In the genomic region with DNA sequence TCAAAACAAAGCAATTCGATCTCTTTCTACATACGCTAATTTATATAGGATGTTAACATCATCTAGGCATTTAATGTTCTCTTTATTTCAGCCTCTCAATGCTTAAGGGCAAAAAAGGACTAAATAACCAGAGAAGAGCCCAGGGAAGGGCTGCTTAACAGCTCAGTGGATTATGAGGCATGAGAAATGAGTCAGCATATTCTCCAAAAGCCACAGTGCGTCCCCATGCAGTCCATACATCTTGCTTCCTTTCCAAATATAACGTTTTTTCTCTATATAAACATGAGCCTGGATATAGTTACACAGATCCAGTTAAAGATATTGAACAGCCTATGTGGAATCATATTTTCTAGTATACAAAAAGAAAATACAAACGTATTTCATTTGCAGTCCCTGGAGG, we compare ENCODE assay signal across 23 mouse cellular contexts.
DNase-seq lines count a peak whose midpoint lies in the region; ATAC-seq and TF ChIP-seq lines count a peak whose summit lies in the region.
"Had no signal": no experiment of that assay in that cellular context is flagged by ENCODE, and none has a peak within 500 bp of the region (broad histone marks: within the 10 kb centered on the region; RNA-seq: fewer than 3 reads in every experiment).

No protein-coding gene starts in this region.

- DNase-seq in 3T3-L1 (ENCODE audit: low read depth, low spot score): peak; percentile 16
- DNase-seq in MEL (ENCODE audit: low read depth, low spot score): peak; percentile 42
- DNase-seq in R1 (ENCODE audit: low read depth, low spot score): peak; percentile 8
- no peak for DNase-seq in limb, embryonic 10.5 days (ENCODE audit: low spot score)
- DNase-seq in urinary bladder, postnatal 10 days (ENCODE audit: low spot score): no peak
- no peak for DNase-seq in layer of hippocampus, adult 18-20 months (ENCODE audit: low spot score in 2 of 2)
- DNase-seq: adrenal gland, adult 2 months; adrenal gland, postnatal 14 days; cerebellum, adult 11-12 months; cerebellum, adult 8-10 months; cerebellum, postnatal 36 days; gastrocnemius, postnatal 25 days; heart, adult 2 months; kidney, adult 11 months had no signal

- no peak for TF ChIP-seq CTCF in MEL (IDR thresholded peaks at IDR 0.05 in 2 of 3, conservative IDR thresholded peaks at IDR 0.05 in 1 of 3; ENCODE audit: control insufficient read depth in 1 of 3, insufficient read depth in 1 of 3, low read depth in 2 of 3, low read length in 3 of 3, poor library complexity in 1 of 3, severe bottlenecking in 1 of 3)
- TF ChIP-seq CTCF in intestine, postnatal 0 days (IDR thresholded peaks at IDR 0.05; ENCODE audit: low read depth): no peak

- H3K36me3 ChIP-seq in MEL (ENCODE audit: control insufficient read depth in 1 of 2, insufficient read depth in 2 of 2, low read length in 2 of 2): peaks cover 0 to 6% of the 10 kb centered on the region in 2 experiments; a peak in 2 of 4 replicates
- no peaks in the 10 kb centered on the region for H3K36me3 ChIP-seq in intestine, postnatal 0 days (ENCODE audit: control insufficient read depth, insufficient read depth)
- no peaks in the 10 kb centered on the region for H3K36me3 ChIP-seq in limb, embryonic 10.5 days
- H3K36me3 ChIP-seq: forebrain, embryonic 12.5 days; forebrain, embryonic 15.5 days; G1E; hindbrain, embryonic 12.5 days; hindbrain, embryonic 15.5 days had no signal

- H3K9ac ChIP-seq in MEL (ENCODE audit: control insufficient read depth, low read depth, low read length, poor library complexity, severe bottlenecking): no peak overlapping the region
- no peak overlapping the region for H3K9ac ChIP-seq in intestine, postnatal 0 days (ENCODE audit: low read depth, low read length)
- H3K9ac ChIP-seq: forebrain, embryonic 12.5 days; forebrain, embryonic 15.5 days; hindbrain, embryonic 12.5 days; hindbrain, embryonic 15.5 days had no signal

- no peak for TF ChIP-seq EP300 in MEL (IDR thresholded peaks at IDR 0.05; ENCODE audit: low read depth in 1 of 2, low read length in 2 of 2)

- no peaks in the 10 kb centered on the region for H3K4me1 ChIP-seq in MEL (ENCODE audit: control insufficient read depth in 1 of 2, insufficient read depth in 2 of 2, low read length in 2 of 2)
- H3K4me1 ChIP-seq in intestine, postnatal 0 days (replicated peaks; ENCODE audit: control insufficient read depth, insufficient read depth, low read length): no peaks in the 10 kb centered on the region
- H3K4me1 ChIP-seq in limb, embryonic 10.5 days: no peaks in the 10 kb centered on the region
- H3K4me1 ChIP-seq: forebrain, embryonic 12.5 days; forebrain, embryonic 15.5 days; heart, embryonic 10.5 days; hindbrain, embryonic 12.5 days had no signal

- no peak overlapping the region for H3K4me2 ChIP-seq in intestine, postnatal 0 days (replicated peaks; ENCODE audit: low read depth)
- H3K4me2 ChIP-seq: forebrain, embryonic 12.5 days; forebrain, embryonic 15.5 days; hindbrain, embryonic 12.5 days; hindbrain, embryonic 15.5 days had no signal

- no peak overlapping the region for H3K4me3 ChIP-seq in MEL (ENCODE audit: control insufficient read depth in 1 of 2, insufficient read depth in 1 of 2, low read depth in 2 of 2, low read length in 2 of 2)
- no peak overlapping the region for H3K4me3 ChIP-seq in intestine, postnatal 0 days (ENCODE audit: low read depth, low read length)
- H3K4me3 ChIP-seq in limb, embryonic 10.5 days: no peak overlapping the region
- H3K4me3 ChIP-seq: forebrain, embryonic 12.5 days; forebrain, embryonic 15.5 days; heart, adult 2 months; heart, embryonic 10.5 days; hindbrain, embryonic 12.5 days; hindbrain, embryonic 15.5 days had no signal

- no peaks in the 10 kb centered on the region for H3K79me2 ChIP-seq in MEL (ENCODE audit: control insufficient read depth, insufficient read depth, low read length, poor library complexity)

- 76% methylated on average over 5 of the region's 5 CpGs for WGBS in intestine, postnatal 0 days
- 89% methylated on average over 5 of the region's 5 CpGs for WGBS in limb, embryonic 10.5 days

- peak; percentile 68 for ATAC-seq in erythroid progenitor cell, adult 5-6 weeks (replicated peaks; ENCODE audit: low FRiP score, poor library complexity, severe bottlenecking)
- ATAC-seq in intestine, postnatal 0 days: no peak
- ATAC-seq: forebrain, embryonic 15.5 days had no signal

- H3K27me3 ChIP-seq in MEL (ENCODE audit: control insufficient read depth in 1 of 2, insufficient read depth in 2 of 2, low read length in 2 of 2): no peaks in the 10 kb centered on the region
- no peaks in the 10 kb centered on the region for H3K27me3 ChIP-seq in intestine, postnatal 0 days (replicated peaks; ENCODE audit: control insufficient read depth, insufficient read depth, low read length)
- H3K27me3 ChIP-seq in limb, embryonic 10.5 days (ENCODE audit: low read depth, poor library complexity, severe bottlenecking): no peaks in the 10 kb centered on the region
- H3K27me3 ChIP-seq: forebrain, embryonic 12.5 days; forebrain, embryonic 15.5 days; hindbrain, embryonic 12.5 days; hindbrain, embryonic 15.5 days; Patski had no signal

- TF ChIP-seq RAD21 in MEL (IDR thresholded peaks at IDR 0.05; ENCODE audit: low read depth, low read length): no peak

- no peak overlapping the region for H3K27ac ChIP-seq in MEL (ENCODE audit: control insufficient read depth, low read depth, low read length)
- no peak overlapping the region for H3K27ac ChIP-seq in intestine, postnatal 0 days (ENCODE audit: low read depth, low read length)
- no peak overlapping the region for H3K27ac ChIP-seq in limb, embryonic 10.5 days
- H3K27ac ChIP-seq: forebrain, embryonic 12.5 days; forebrain, embryonic 15.5 days; heart, adult 2 months; heart, embryonic 10.5 days; hindbrain, embryonic 12.5 days; hindbrain, embryonic 15.5 days had no signal

- no peak for TF ChIP-seq POLR2A in MEL (IDR thresholded peaks at IDR 0.05; ENCODE audit: control insufficient read depth in 1 of 2, insufficient read depth in 1 of 2, low read depth in 1 of 2, low read length in 2 of 2, poor library complexity in 1 of 2)

- no peaks in the 10 kb centered on the region for H3K9me3 ChIP-seq in MEL (replicated peaks; ENCODE audit: insufficient read depth, low read length)
- H3K9me3 ChIP-seq in intestine, postnatal 0 days (ENCODE audit: control insufficient read depth): no peaks in the 10 kb centered on the region
- H3K9me3 ChIP-seq in limb, embryonic 10.5 days (replicated peaks): no peaks in the 10 kb centered on the region
- H3K9me3 ChIP-seq: forebrain, embryonic 12.5 days; forebrain, embryonic 15.5 days; heart, embryonic 10.5 days; hindbrain, embryonic 12.5 days; hindbrain, embryonic 15.5 days had no signal

TF ChIP-seq in MEL, 35 proteins besides CTCF, POLR2A, EP300 and RAD21:
- TF ChIP-seq ELF1 (IDR thresholded peaks at IDR 0.05; ENCODE audit: low read depth, low read length): no peak
- no peak for TF ChIP-seq POLR2AphosphoS2 (IDR thresholded peaks at IDR 0.05; ENCODE audit: low read length)
- no peak for TF ChIP-seq USF1 (IDR thresholded peaks at IDR 0.05; ENCODE audit: low read depth, low read length)
- no peak for TF ChIP-seq ETS1 (IDR thresholded peaks at IDR 0.05; ENCODE audit: low read depth, low read length)
- no peak for TF ChIP-seq TAL1 (IDR thresholded peaks at IDR 0.05; ENCODE audit: low read length)
- TF ChIP-seq NELFE (IDR thresholded peaks at IDR 0.05; ENCODE audit: low read depth, low read length): no peak
- no peak for TF ChIP-seq MAFK (IDR thresholded peaks at IDR 0.05; ENCODE audit: borderline replicate concordance, low read depth, low read length)
- TF ChIP-seq POLR2AphosphoS5 (IDR thresholded peaks at IDR 0.05; ENCODE audit: borderline replicate concordance, low read depth, low read length): no peak
- no peak for TF ChIP-seq JUND (IDR thresholded peaks at IDR 0.05; ENCODE audit: low read depth, low read length)
- no peak for TF ChIP-seq SIN3A (IDR thresholded peaks at IDR 0.05; ENCODE audit: low read length)
- no peak for TF ChIP-seq NRF1 (IDR thresholded peaks at IDR 0.05; ENCODE audit: insufficient read depth, low read depth, low read length, poor library complexity, severe bottlenecking)
- TF ChIP-seq KAT2A (conservative IDR thresholded peaks at IDR 0.05; ENCODE audit: low read depth, low read length): no peak
- TF ChIP-seq CHD1 (IDR thresholded peaks at IDR 0.05; ENCODE audit: low read depth, low read length): no peak
- TF ChIP-seq ZC3H11A (IDR thresholded peaks at IDR 0.05; ENCODE audit: low read depth, low read length): no peak
- no peak for TF ChIP-seq TBP (IDR thresholded peaks at IDR 0.05; ENCODE audit: low read depth, low read length)

Comparison
In these comparisons a context has a peak if more than half of its experiments do, and no peak if none do; other contexts are left out.
1. DNase-seq: peak in 3T3-L1 (single experiment), MEL (single experiment) and R1 (single experiment); none in limb, embryonic 10.5 days (single experiment), urinary bladder, postnatal 10 days (single experiment) and layer of hippocampus, adult 18-20 months (0 of 2).